Mouse (Mus musculus) T-cell, adult 2 months (primary cell): ENCODE data around the gene Gys2.
A peak's percentile ranks its signal among the peaks of the same experiment; 100 is the strongest.

Experiments
- DNase-seq: peaks from one replicate; pipeline ENCODE4 v3.0.0; 2022; ENCODE audit warnings: low spot score

Gene Gys2

DNA sequence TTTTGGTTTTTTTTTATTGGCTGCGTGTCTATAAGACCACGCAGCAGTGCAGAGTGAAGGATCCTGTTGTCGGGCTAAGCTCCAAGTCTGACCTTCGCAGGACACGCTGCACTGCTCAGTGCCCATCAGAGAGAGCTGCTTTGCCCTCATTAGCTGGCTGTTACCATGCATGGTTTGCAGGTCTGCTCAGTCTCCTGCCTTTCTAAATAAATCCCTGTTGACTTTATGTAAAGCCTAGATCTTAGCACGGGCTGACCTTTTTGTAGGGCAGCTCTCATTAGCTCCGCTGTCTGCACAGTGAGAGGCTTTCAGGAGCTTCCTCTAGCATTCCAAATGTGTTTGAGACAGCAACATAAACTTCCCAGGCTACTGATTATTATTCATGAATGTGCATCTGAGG is 14.9 kb downstream of the Gys2 start:
- DNase-seq = no peak

DNA sequence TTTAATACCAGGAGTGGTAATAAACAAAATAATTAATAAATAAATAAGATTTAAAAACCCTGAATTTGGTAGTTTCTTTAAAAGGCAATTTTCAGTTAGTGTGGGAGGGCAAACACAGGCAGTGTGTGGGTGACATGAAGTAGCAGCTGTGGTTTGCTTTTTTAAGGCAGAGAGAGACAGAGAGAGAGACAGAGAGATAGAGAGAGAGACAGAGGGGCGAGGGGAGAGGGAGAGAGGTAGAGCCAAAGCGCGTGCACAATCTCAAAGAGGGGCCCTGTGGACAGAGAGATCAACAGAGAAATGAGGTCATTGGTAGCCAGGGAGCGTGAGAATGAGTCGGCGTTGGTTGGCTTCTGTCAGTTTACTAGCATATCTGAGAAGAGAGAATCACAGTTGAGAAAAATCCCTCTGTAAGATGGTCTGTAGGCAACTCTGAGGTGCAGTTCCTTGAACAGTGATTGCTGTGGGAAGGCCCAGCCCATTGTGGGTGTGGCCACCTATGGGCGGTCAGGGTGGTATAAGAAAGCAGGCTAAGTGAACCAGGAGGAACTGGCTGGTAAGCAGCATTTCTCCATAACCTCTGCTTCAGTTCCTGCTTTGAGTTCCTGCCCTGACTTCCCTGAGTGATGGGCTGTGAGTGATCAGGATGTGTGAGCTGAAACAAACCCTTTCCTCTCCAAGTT is 17.5 kb downstream of the Gys2 start:
- DNase-seq = no peak

DNA sequence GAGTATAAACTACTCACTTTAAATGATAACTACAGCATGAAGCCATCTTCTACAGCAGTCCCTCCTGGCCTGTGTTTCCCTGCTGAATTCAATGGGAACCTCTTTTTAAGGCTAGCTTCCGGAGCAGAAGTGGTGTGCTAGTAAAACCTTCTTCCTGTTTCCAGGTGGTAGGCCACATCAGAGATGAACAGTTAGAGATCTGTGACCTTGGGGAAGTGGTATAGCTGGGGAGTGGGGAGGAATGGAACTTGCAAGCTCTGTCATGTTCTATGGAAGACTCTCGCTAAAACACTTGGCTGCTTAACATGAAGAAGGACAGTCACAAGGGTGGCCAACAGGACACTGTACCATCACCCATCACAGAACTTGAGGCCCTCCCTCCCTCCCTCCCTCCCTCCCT is 19.6 kb downstream of the Gys2 start:
- peak; percentile 27 for DNase-seq

DNA sequence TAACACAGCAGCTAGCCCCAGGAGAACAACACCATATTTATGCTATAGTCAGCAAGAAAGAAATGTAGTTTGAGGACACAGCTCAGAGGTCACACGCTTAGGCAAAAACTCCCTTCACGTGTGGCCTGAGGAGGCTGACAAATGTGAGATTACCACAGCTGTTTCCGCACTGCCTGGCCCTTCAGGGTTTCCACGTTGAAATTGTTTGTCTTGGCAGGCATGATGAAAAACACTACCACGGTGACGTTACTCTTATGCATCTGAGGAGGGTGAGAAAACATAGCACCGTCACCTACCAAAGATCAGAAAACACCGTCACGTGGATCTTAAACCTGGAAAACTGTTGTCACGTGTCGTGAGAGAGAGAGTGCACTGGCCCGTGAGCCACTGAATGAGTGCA is 21.5 kb downstream of the Gys2 start:
- no peak for DNase-seq

DNA sequence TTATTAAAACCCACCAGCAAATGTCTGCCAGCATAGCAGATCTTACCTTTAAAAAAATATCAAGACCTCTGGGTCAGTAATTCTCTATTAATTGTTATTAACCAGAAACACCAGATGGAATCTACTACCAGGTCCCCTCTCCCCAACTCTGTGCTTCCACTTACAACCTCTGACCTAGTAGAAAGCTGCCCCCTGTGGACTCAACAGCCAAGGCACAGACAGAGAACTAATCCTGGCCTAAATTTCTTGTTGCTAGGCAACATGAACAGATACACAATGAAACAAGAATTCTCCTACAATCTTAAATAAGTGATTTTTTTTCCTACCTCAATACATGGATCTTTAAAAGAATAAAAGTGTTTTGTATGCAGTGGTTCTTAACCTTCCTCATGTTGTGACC is 43.8 kb downstream of the Gys2 start:
- no peak for DNase-seq

DNA sequence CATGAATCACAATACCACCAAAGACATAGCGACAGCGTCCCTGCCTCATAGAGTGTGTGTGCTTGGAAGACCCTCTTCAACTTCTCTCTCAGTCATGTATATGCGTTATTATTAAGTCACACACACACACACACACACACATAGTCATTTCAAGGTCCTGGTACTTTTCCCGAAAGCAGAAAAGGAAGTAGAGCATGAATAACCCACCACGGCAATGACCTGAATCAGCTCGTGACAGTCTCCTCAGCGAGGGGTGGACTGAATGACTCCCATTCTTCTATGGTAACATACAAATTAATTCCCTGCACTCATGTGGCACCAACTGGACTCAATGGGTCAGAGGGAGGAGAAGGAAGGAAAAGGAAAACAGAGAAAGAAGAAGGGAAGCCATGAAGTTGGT is 47.9 kb downstream of the Gys2 start:
- DNase-seq = no peak

DNA sequence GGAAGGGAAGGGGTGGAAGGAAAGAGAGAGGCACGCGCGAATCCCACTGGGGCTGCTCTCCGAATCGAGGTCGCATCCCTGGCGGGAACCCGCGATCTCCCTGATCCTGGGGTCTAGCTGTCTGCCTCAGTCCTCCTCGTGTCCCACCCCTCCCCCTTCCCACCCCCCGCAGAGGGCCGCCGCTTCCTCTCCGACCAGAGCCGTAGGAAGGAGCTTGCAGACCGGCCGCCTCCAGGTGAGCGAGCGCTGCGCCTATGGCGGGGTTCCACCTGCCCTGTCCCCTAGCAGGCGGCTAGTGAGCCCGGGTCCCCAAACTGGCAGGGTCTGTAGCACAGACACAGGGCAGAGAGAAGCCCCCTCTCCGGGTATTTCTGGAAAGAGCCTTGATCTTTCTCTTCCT is 58.3 kb downstream of the Gys2 start:
- DNase-seq = no peak

DNA sequence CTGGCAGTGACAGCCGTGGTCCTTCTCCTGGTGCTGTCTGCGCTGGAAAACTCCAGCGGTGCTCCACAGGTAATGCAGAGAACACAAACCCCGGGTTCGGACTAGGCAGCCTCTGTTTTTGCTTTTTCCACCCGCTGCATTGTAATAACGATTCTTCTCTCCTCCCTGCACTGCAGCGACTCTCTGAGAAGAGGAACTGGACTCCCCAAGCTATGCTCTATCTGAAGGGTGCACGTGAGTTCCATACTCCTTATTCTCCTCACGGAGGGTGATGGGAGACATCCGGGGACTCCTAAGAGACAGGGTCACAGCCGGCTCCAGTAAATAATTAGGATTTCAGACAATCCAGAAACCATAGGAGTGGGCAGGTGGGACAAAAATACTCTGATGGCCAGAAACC is 59.1 kb downstream of the Gys2 start:
- DNase-seq = no peak

DNA sequence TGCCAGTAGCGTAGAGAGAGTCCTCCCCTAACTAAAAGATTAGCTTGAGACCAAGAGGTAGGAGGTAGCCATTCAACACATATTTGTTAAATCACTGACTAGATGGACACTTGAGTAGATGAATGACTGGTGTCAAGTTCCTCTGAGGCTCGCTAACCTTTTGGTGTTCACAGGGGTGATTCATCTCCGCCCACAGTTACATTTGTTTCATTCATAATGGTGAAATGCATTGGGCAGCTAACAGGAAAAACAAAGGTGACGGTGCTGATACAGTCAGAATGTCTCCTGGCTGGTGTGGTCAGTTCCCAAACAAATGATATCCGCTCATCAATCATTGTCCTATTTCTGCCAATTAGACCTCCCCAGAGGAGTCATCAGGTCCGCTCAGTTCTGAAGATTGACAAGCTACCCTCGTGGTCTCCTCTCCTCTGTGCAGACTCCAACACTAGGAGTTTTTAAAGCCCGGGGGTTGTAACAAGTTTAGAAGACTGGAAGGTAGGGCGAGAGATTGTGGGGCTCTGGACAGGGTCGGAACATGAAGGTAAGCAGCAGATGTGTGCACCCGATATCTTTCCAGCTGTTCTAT is 59.9 kb downstream of the Gys2 start, which contains the start of gene Spx:
Gene Spx, plus strand, starts transcription at position 536 of the 586 bp plus-strand sequence.
- no peak for DNase-seq

DNA sequence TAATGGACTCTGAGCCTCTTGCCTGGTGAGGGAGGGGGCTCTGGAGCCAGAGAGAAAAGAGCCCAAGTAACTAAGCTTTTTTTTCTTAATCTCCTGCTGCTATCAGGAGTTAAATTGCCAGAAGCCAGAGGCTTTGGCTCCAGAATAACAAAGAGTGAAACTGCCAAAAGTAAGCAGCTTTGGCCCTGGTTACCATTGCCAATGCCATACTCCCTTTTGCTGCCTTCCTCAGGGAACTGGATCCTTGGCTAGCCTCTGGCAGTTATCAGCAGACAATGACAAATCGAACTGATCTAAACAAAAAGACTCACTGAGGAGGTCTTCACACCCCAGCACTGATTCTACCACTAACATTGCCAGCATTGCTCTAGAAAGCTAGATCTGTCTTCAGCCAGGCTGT is 61.8 kb downstream of the Gys2 start:
- DNase-seq = no peak

DNA sequence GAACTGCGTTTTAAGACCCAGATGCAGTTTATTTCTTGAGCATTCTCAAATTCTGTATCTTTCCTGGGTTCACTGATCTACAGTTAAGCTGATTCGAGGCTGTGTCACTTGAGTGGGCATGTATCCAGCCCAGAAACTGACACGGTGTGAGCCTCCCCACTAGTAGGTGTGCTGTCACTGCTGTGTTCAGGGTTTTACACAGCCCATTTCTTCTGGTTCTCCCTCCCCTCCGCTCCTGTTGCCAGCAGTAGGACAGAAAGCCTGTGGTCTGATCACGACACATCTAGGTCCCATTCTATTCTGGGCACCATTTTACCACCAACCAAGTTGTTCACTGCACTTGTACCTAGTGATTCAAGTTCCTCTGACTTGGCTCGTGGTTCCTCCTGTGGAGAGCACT is 77.2 kb downstream of the Gys2 start:
- DNase-seq = no peak

DNA sequence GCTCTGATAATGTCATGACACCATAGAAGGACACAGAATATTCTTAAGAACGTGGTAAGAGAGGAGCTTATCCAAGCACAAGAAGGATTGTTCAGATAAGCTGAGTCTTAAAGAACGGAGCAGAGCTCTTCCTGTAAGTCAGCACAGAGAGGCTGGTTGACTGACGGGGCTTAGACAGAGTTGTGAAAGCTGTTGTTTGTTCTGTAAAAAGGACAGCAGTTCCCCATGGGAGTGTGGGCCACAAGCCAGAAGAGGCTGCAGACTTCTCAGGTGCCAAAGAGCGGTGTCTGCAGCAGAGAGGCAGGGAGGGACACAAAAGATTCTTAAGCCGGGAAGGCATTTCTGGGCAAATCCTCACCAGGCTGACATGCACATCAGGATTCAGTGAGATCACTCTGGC is 78.2 kb downstream of the Gys2 start:
- no peak for DNase-seq

DNA sequence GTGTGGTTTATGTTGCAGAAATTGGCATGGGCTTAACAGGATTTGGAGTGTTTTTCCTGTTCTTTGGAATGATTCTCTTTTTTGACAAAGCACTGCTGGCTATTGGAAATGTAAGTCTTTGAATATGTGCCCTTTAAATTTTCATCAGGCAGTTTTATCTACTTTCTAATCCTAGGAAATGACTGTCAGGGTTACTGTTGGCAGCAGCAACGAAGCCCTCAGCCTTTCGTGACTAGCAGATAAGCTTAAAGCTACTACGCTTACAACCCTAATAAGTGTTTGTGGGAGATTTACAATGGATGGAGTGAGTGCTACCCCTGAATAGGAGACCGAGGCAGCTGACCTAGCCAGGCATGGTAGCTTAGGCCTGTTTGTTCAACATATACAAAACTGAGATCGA is 80.6 kb downstream of the Gys2 start:
- DNase-seq = no peak

DNA sequence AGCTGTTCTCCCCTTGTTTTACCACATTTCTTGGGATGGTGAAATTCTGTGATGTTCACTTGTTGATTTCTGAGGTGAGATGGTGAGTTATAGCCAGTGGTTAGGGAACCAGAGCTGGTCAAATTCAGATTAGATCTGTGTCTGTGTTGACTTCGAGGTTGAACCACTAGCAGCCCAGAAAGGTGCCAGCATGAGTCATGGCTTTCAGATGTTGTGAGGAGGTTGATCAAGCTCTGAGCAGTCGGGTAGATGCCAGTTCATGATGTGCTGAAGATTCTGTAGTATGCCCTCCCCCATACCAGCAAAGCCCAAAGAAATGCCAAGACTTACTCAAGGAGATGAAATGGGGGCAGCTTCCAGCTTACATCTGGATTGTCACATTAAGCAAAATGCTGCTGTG is 83.8 kb downstream of the Gys2 start:
- no peak for DNase-seq

DNA sequence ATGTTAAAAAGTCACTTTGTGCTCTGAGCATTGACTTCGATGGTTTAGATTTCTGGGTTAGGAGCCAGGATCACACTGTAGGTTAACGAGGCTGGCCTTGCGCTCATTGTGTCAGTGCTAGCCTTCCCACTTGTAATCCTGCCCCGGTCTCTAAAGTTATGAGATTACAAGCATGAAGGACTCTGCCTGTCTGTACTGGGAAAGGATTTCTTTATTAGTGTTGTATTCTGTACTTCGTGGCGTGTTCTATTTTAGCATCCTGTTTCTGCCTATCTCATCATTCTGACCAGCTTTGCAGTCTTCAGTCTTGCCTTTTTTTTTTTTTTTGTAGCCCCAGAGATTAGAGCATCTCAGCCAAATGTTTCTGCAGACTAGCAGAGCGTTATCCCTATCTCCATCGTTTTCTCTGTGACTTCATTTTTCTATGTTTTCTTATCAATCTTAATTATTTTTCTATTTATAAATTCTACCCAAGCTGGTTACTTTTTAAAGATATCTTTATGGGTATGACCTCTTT is 85.1 kb downstream of the Gys2 start:
- DNase-seq = no peak

DNA sequence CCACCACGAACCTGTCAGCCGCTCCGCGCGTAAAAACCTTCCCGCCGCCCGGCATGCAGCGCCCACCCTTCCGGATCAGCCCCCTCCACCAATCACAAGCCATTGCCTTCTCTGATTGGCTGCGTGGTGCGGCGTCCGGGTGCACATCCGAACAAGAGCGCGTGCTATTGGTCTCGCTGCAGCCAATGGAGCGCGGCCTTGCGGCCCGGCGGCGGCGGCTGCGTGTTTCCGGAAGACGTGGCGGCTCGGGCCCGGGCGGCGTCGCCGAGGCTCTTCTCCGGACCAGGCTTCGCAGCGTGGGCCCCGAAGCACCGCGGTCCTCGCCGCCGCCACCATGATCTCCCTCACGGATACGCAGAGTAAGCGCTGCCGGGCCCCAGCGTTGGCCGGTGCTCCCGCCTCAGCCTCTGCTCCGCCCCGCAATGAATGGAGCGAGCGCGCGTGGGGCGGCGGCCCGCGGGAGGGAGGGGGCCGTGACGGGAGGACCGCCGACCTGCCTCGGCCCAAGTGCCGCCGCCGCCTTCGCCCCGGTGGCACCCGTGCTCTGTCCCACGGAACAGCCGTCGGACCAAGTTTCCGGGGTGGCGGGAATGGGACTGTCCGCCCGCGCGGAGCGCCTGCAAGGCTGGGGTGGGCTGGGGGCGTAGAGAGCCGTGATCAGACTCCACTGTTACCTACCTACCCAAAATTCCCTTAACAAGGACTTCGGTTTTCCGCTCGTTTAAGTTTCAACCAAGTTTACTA is 85.7 kb downstream of the Gys2 start, which contains the start of the genes Recql and Golt1b:
Gene Recql, minus strand, starts transcription at position 77 of the 744 bp plus-strand sequence.
Gene Golt1b, plus strand, starts transcription at position 211 of the 744 bp plus-strand sequence.
- DNase-seq = peak; percentile 99

DNA sequence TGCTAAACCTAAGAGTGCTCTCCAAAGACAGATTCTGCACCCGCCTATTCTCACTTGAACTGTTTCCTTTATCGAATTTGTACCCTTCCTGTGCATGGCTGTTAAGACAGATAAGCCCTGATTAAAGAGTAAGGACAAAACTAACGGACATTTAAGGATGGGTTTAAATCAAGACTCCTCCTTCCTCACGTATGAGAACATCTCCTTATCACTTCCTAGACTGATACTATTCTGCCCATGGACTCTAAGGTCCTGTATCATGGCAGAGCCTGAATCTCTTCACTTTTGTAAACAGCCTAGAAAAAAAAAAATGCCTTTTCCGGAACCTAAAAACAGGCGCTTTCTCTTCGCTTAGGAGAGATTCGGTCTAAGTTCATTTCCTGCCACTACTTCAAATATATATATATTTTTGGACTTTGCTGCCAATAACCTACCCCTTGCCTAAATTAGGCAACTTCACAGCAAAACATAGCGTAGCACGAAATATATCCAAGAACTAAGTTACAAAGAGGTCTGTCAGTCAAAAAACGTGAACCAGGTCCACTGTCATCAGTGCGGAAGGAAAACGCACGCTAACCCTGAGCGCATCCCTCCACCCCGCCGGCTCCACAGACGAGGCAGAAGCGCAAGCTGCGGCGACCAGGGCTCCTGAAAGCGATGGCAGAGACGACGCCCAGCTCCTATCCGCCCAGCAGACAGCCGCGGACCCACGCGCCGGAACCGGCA is 86.5 kb downstream of the Gys2 start:
- DNase-seq = peak; percentile 8

DNA sequence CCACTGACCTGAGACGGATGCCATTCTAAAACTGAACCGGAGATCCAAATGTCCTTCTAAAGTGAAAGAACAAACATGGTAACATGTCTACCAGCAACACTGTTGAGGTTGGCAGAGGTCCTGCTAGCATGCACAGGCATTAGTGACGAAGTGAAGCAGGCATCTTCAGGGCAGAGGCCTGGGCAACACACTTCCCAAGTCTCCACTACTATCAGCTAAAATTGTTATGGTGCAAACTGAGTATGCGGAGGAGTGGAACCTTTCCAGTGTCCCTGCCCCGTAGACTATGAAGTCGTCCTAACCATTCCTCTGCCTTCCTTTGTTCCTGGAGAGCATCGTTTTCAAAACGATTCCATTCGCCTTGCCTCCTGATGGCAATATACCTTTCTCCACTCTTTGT is 88.4 kb downstream of the Gys2 start:
- DNase-seq = no peak

DNA sequence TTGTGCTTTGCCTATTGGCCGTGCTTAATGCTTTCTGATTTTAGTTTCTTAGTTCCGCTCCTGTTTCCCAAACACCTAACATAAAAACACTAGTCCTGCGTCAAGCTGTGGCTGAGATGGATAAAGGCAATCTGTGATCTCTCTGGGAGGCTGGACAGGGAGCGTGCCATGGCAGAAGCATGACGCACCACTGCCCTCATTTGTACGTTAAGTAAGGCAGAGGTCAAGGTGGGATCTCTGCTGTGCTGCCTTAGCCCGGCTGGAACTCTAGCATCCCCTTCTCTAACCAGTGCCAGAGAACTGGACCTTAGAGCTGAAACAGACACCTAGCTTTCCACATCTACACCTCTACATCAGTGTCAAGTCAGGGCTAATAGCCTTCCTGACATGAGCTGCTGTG is 91.3 kb downstream of the Gys2 start:
- no peak for DNase-seq

DNA sequence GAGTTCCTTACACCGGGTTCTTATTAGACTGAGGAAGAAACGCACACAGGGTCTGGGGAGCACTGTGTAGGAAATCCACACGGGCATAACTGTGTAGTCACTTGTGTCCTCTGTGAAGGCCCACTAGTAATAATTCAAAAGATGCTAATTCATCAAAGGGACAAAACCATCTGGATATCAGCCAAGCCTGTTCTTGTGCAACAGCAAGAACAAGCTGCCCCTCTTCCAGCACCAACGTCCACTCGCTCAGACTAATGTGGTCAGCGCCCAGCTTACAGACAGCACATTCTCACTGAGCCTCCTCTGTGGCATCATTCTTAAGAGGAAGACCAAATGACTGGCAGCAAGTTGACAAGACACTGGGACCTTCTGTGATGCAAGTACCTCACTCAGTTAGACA is 92.9 kb downstream of the Gys2 start:
- DNase-seq = no peak

DNA sequence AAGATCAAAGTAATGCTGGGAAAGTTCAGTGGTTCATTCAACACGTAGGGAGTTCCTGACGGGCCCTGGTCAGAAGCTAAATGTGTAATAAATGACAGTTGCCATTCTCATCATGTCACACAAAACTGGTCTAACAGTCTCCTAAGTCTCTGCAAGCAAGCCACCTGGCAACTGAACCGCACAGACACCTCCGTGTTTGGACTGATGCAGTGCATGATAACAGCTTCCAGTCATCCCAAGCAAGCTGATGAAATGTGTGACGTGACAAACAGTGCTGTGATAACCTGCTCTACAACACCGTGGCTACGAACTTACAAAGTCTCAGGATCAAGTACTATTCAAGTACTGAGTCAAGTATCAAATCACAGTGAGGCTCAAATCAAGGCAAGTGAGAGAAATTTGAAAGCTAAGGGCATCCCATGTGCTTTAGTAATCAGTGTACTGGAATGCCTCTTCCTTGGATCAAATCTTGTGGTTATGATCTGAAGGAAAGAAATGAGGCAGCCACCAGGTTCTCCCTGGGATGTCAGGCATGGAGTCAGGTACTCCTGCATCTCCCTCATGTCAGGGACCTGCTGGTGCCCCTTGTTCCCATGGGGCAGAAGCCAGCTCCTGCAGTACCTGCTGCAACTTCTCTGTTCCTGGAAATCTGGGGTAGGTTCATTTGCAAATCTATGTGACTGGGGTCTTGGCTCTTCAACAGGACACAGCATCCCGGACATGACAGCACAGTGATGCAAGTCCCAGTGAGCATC is 94.2 kb downstream of the Gys2 start:
- DNase-seq = no peak

DNA sequence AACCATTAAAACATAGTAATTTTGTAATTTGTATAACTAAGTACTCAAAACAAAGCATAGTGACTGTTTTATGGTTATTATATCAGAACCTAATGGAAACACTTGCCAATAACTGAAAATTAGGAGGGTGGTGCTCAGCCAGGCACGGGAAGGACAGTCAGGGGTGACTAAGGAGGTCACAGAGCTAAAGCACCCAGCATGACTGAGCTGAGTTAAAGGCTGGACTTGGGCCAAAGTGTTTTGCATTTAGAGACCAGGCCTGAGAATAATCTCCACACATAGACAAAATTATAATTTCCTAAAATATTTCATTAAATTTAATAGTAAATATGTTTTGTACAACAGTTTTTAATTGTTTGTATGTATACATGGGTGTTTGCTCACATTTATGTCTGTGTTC is 95.8 kb downstream of the Gys2 start:
- DNase-seq = no peak
